8 mouse cellular contexts compared by ENCODE assay signal in the genomic region with DNA sequence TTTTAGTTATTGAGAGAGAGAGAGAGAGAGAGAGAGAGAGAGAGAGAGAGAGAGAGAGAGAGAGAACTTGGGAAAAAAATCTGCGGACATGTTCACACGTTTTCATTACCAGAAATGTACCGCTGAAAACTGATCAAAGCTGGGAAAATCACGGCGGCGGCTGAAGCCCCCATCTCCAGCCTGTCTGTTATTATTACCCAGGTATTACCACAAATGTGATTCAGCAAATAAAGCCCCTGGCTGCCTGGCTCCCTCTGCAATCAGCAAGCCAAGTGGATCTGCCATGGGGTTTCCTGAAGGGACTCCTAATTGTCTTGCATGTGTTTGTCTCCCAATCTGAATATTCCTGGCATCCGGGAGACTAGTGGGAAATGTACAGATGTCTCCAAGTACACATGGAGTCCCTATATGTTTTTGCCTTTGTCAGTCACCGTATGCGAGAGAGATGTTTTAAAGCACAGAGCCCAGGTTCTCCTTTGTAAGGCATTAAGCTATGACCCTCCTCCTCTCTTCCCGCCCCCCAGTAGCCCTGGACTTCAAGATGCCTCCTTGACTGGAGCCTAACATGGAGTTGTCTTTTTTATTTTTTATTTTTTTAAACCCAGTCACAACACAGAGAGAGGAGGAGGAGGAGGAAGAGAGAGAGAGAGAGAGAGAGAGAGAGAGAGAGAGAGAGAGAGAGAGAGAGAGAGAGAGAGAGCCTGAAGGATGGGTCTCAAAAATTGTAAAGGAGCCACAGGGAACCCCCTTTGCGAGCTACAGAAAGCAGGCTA. TPM values are rescaled to one million over a fixed set of nuclear protein-coding genes. Genes with fewer than 3 reads are reported as not detected.
DNase-seq lines count a peak whose midpoint lies in the region; ATAC-seq lines count a peak whose summit lies in the region.

A gene (plus strand): TSS at position 723 of the 773 bp plus-strand sequence.

- H3K9me3 ChIP-seq in kidney, embryonic 15.5 days (replicated peaks) = no peaks in the 10 kb centered on the region
- no peaks in the 10 kb centered on the region for H3K9me3 ChIP-seq in embryonic facial prominence, embryonic 15.5 days (replicated peaks)
- no peaks in the 10 kb centered on the region for H3K9me3 ChIP-seq in hindbrain, embryonic 16.5 days (ENCODE audit: control insufficient read depth, low read length)
- H3K9me3 ChIP-seq in neural tube, embryonic 14.5 days (ENCODE audit: control insufficient read depth, low read length) = no peaks in the 10 kb centered on the region

- H3K27ac ChIP-seq in kidney, embryonic 15.5 days = no peak within 1 kb of the TSS
- no peak within 1 kb of the TSS for H3K27ac ChIP-seq in embryonic facial prominence, embryonic 15.5 days (replicated peaks)
- H3K27ac ChIP-seq in hindbrain, embryonic 16.5 days (ENCODE audit: low read depth, low read length) = peak within 1 kb of the TSS; percentile 54
- peak within 1 kb of the TSS; percentile 77 for H3K27ac ChIP-seq in neural tube, embryonic 14.5 days (ENCODE audit: low read depth, low read length)

- no peak for DNase-seq in kidney, postnatal 36 days
- no peak for DNase-seq in left cerebral cortex, adult 9 months (ENCODE audit: low spot score in 2 of 2)
- no peak for DNase-seq in urinary bladder, postnatal 25 days (ENCODE audit: low spot score)
- no peak for DNase-seq in layer of hippocampus, adult 9-10 months (ENCODE audit: low spot score)

- H3K36me3 ChIP-seq in kidney, embryonic 15.5 days = no peaks in the 10 kb centered on the region
- no peaks in the 10 kb centered on the region for H3K36me3 ChIP-seq in embryonic facial prominence, embryonic 15.5 days
- no peaks in the 10 kb centered on the region for H3K36me3 ChIP-seq in hindbrain, embryonic 16.5 days (ENCODE audit: control insufficient read depth, insufficient read depth, low read length)
- H3K36me3 ChIP-seq in neural tube, embryonic 14.5 days (ENCODE audit: control insufficient read depth, insufficient read depth, low read length) = no peaks in the 10 kb centered on the region

- peak within 1 kb of the TSS; percentile 10 for H3K4me3 ChIP-seq in kidney, embryonic 15.5 days (replicated peaks)
- H3K4me3 ChIP-seq in embryonic facial prominence, embryonic 15.5 days (replicated peaks) = peak within 1 kb of the TSS; percentile 23
- H3K4me3 ChIP-seq in hindbrain, embryonic 16.5 days (ENCODE audit: low read length) = peak within 1 kb of the TSS; percentile 26
- peak within 1 kb of the TSS; percentile 26 for H3K4me3 ChIP-seq in neural tube, embryonic 14.5 days (ENCODE audit: low read depth, low read length)

- no peak for ATAC-seq in kidney, embryonic 15.5 days (replicated peaks; ENCODE audit: low FRiP score)
- no peak for ATAC-seq in embryonic facial prominence, embryonic 15.5 days (ENCODE audit: insufficient number of reproducible peaks, low FRiP score, low TSS enrichment, low read depth)
- no peak for ATAC-seq in hindbrain, embryonic 16.5 days
- no peak for ATAC-seq in neural tube, embryonic 14.5 days (ENCODE audit: low read depth)

- H3K27me3 ChIP-seq in kidney, embryonic 15.5 days = peaks cover 56% of the 10 kb centered on the region
- H3K27me3 ChIP-seq in embryonic facial prominence, embryonic 15.5 days = peaks cover 12% of the 10 kb centered on the region
- H3K27me3 ChIP-seq in hindbrain, embryonic 16.5 days (replicated peaks; ENCODE audit: control insufficient read depth, insufficient read depth, low read length) = peaks cover 5% of the 10 kb centered on the region
- H3K27me3 ChIP-seq in neural tube, embryonic 14.5 days (ENCODE audit: control insufficient read depth, insufficient read depth, low read length) = no peaks in the 10 kb centered on the region

- no peak within 1 kb of the TSS for H3K9ac ChIP-seq in kidney, embryonic 15.5 days
- H3K9ac ChIP-seq in embryonic facial prominence, embryonic 15.5 days = no peak within 1 kb of the TSS
- peak within 1 kb of the TSS; percentile 30 for H3K9ac ChIP-seq in hindbrain, embryonic 16.5 days (ENCODE audit: low read depth, low read length)
- H3K9ac ChIP-seq in neural tube, embryonic 14.5 days (replicated peaks; ENCODE audit: low read depth, low read length) = peak within 1 kb of the TSS; percentile 26; the same call in 1 of the 2 replicates

- 14% methylated on average over 11 of the region's 11 CpGs for WGBS in kidney, embryonic 15.5 days
- WGBS in embryonic facial prominence, embryonic 15.5 days = 13% methylated on average over 11 of the region's 11 CpGs
- WGBS in hindbrain, embryonic 16.5 days = 16% methylated on average over 11 of the region's 11 CpGs
- 17% methylated on average over 11 of the region's 11 CpGs for WGBS in neural tube, embryonic 14.5 days

- peaks cover 21% of the 10 kb centered on the region for H3K4me1 ChIP-seq in kidney, embryonic 15.5 days
- peaks cover 25% of the 10 kb centered on the region for H3K4me1 ChIP-seq in embryonic facial prominence, embryonic 15.5 days
- H3K4me1 ChIP-seq in hindbrain, embryonic 16.5 days (ENCODE audit: control insufficient read depth, insufficient read depth, low read depth, low read length) = peaks cover 13% of the 10 kb centered on the region
- H3K4me1 ChIP-seq in neural tube, embryonic 14.5 days (ENCODE audit: control insufficient read depth, insufficient read depth, low read length) = peaks cover 15% of the 10 kb centered on the region; the same call in 1 of the 2 replicates

- peak within 1 kb of the TSS; percentile 48 for H3K4me2 ChIP-seq in kidney, embryonic 15.5 days
- H3K4me2 ChIP-seq in embryonic facial prominence, embryonic 15.5 days (replicated peaks) = peak within 1 kb of the TSS; percentile 47
- peak within 1 kb of the TSS; percentile 52 for H3K4me2 ChIP-seq in hindbrain, embryonic 16.5 days (ENCODE audit: low read length)
- H3K4me2 ChIP-seq in neural tube, embryonic 14.5 days (ENCODE audit: low read depth, low read length) = peak within 1 kb of the TSS; percentile 51

RNA-seq across cellular contexts. Expression of the gene that starts here (rescaled TPM):
- 9.2 and 9.4 TPM in 2 replicates for polyA plus RNA-seq in kidney, embryonic 15.5 days (2015; fragmentation: Nextera tagmentation; extraction: Ambion mirVana)
- polyA plus RNA-seq in embryonic facial prominence, embryonic 15.5 days (2015; fragmentation: Nextera tagmentation; extraction: Ambion mirVana) = 11.8 and 13.9 TPM in 2 replicates
- 17.8 and 20.3 TPM in 2 replicates for polyA plus RNA-seq in hindbrain, embryonic 16.5 days (2015; fragmentation: Nextera tagmentation; extraction: Ambion mirVana)
- 32.0 and 32.2 TPM in 2 replicates for polyA plus RNA-seq in neural tube, embryonic 14.5 days (2014; fragmentation: Nextera tagmentation; extraction: Ambion mirVana)

Comparison
In these comparisons a context has a peak if more than half of its experiments do, and no peak if none do; other contexts are left out.
1. H3K27ac ChIP-seq: peak in hindbrain, embryonic 16.5 days (single experiment) and neural tube, embryonic 14.5 days (single experiment); none in kidney, embryonic 15.5 days (single experiment) and embryonic facial prominence, embryonic 15.5 days (single experiment).
2. H3K9ac ChIP-seq: peak in hindbrain, embryonic 16.5 days (single experiment) and neural tube, embryonic 14.5 days (single experiment); none in kidney, embryonic 15.5 days (single experiment) and embryonic facial prominence, embryonic 15.5 days (single experiment).
3. Peak in every context shown above with its lines, with median percentiles within 50 percentile points of each other: H3K4me2 ChIP-seq and H3K4me3 ChIP-seq.